Mouse (Mus musculus): ENCODE data around the gene Rnf26. TPM values are rescaled to one million over a fixed set of nuclear protein-coding genes. Genes with fewer than 3 reads are reported as not detected.
A peak's percentile ranks its signal among the peaks of the same experiment; 100 is the strongest.
"Not testable (repeated sequence)": the region's sequence is repeated elsewhere in the genome, so short reads cannot be mapped to it uniquely, and the experiment has no call there.

Rnf26 gene
- polyA plus RNA-seq, 1 experiment from 2014 or later, result 38.7 TPM

DNA sequence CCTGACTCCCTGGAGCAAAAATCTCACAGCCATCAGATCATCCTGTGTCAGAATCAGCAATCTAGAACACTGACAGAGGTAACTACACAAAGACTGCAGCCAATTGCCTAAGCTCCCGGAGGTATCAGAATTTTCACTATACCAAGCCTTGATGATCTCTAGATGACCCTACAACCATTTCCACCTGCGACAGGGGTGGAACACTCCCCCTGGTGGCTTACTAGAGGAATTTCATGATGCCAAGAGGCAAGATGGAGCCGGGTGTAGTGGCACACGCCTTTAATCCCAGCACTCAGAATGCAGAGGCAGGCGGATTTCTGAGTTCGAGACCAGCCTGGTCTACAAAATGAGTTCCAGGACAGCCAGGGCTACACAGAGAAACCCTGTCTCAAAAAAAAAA, 11.0 kb upstream of the Rnf26 start:
- Histone ChIP-seq H3K9ac (no peak overlapping the region), H3K4me3 (replicated peaks) (no peak overlapping the region), H3K9me3 (replicated peaks) (no peaks in the 10 kb centered on the region), H3K36me3 (no peaks in the 10 kb centered on the region), H3K27me3 (peaks cover 16% of the 10 kb centered on the region), H3K4me1 (replicated peaks) (peaks cover 7% of the 10 kb centered on the region), H3K4me2 (no peak overlapping the region), H3K27ac (no peak overlapping the region)
- DNase-seq, result no peak
- 54% methylated on average over 6 of the region's 6 CpGs for WGBS (ENCODE audit: insufficient replicate concordance)
- ATAC-seq (ENCODE audit: low read depth), result no peak

DNA sequence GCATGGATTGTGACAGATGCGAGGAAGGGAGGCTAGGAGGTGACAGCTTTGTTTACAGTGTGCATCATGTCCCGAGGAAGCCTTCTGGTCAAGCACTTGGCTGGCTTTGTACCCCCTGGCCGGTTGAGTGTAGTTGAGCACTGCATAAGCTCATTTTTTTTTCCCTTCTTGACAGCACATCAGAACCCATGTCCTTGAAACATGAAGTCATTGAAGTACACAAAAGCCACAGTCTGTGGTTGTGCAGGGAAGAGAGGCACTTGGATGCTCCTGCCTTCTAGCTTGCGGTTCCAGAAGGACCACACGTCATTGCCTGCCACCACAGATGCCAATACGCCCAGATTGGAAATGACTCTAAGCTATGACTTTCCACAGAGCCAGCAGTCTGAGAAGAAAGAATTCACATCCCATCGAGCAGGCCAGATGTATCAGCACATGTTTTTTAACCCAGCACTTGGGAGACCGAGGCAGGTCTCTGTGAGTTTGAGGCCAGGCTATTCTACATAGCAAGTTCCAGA, 6.7 kb upstream of the Rnf26 start:
- H3K9ac ChIP-seq, result no peak overlapping the region
- H3K4me2 ChIP-seq, result no peak overlapping the region
- H3K27me3 ChIP-seq, result no peaks in the 10 kb centered on the region
- no peaks in the 10 kb centered on the region for H3K36me3 ChIP-seq
- no peak for DNase-seq
- no peaks in the 10 kb centered on the region for H3K4me1 ChIP-seq (replicated peaks)
- WGBS (ENCODE audit: insufficient replicate concordance), result 60% methylated on average over 8 of the region's 8 CpGs
- no peak overlapping the region for H3K4me3 ChIP-seq (replicated peaks)
- ATAC-seq (ENCODE audit: low read depth), result no peak
- H3K9me3 ChIP-seq (replicated peaks), result no peaks in the 10 kb centered on the region
- no peak overlapping the region for H3K27ac ChIP-seq

DNA sequence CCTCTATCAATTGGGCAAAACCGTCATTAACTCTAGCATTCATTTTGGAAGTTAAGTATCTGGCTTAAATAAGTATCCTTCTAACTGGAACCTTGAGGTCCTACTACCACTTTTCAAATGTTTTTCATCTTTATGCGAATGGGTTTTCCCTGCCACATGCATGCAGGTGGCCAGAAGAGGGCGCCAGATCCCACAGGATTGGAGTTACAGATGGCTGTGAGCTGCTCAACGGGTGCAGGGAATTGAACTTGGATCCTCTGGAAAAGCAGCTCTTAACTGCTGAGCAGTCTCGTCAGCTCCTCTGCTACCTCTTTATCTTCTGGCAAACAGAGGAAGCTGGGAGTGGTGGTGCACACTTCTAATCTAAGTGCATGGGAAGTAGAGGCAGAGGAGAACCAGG, 5.7 kb upstream of the Rnf26 start:
- Histone ChIP-seq H3K27me3 (no peaks in the 10 kb centered on the region), H3K4me1 (replicated peaks) (peaks cover 9% of the 10 kb centered on the region), H3K4me3 (replicated peaks) (no peak overlapping the region), H3K4me2 (no peak overlapping the region), H3K9me3 (replicated peaks) (no peaks in the 10 kb centered on the region), H3K36me3 (no peaks in the 10 kb centered on the region), H3K27ac (no peak overlapping the region), H3K9ac (no peak overlapping the region)
- no peak for ATAC-seq (ENCODE audit: low read depth)
- DNase-seq, result no peak
- 43% methylated on average over 5 of the region's 5 CpGs for WGBS (ENCODE audit: insufficient replicate concordance)

DNA sequence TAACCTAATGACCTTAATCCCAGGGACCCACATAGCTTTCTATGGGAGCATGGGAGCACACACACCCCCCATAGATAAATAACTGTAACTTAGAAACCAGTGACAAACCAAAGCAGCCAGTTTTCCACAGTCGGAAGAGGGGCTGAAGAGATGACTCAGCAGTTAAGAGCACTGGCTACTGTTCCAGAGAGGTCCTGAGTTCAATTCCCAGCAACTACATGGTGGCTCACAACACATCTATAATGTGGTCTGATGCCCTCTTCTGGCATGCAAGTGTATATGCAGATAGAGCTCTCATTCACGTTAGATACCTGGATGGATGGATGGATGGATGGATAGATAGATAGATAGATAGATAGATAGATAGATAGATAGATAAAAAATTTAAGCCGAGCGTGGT, 2.9 kb upstream of the Rnf26 start:
- no peak for ATAC-seq (ENCODE audit: low read depth)
- H3K4me2 ChIP-seq, result no peak overlapping the region
- DNase-seq, result no peak
- H3K27ac ChIP-seq, result no peak overlapping the region
- no peaks in the 10 kb centered on the region for H3K36me3 ChIP-seq
- 61% methylated on average over 4 of the region's 4 CpGs for WGBS (ENCODE audit: insufficient replicate concordance)
- H3K9me3 ChIP-seq (replicated peaks), result no peaks in the 10 kb centered on the region
- no peak overlapping the region for H3K9ac ChIP-seq
- H3K27me3 ChIP-seq, result no peaks in the 10 kb centered on the region
- no peak overlapping the region for H3K4me3 ChIP-seq (replicated peaks)
- peaks cover 21% of the 10 kb centered on the region for H3K4me1 ChIP-seq (replicated peaks)

DNA sequence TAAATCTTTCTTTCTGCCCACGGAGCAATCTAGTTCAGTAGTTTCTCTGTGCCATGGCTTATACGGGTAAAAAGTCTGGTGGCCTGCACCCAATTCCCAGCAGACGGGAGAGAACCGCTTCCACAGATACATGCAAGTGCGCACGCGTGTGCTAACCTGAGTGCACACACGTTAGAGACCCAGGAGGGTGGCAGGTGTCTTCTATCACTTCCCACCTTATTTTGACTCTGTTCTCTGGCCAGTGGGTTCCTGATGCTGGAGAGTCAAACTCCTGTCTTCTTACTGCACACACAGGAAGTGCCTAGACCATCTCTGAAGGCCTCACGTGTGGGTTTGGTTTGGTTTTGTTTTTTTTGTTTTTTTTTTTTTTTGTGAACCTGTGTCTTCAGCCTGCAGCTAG, 2.3 kb upstream of the Rnf26 start:
- Histone ChIP-seq H3K27ac (0 out of 2 replicates have a peak overlapping the region, but pooled peaks have one; percentile 19), H3K9me3 (replicated peaks) (no peaks in the 10 kb centered on the region), H3K4me3 (replicated peaks) (no peak overlapping the region), H3K36me3 (peaks cover 3% of the 10 kb centered on the region), H3K27me3 (no peaks in the 10 kb centered on the region), H3K4me2 (no peak overlapping the region), H3K9ac (no peak overlapping the region), H3K4me1 (replicated peaks) (peaks cover 25% of the 10 kb centered on the region)
- DNase-seq (no peak), ATAC-seq (ENCODE audit: low read depth) (no peak)
- WGBS (ENCODE audit: insufficient replicate concordance), result 80% methylated on average over 9 of the region's 9 CpGs

DNA sequence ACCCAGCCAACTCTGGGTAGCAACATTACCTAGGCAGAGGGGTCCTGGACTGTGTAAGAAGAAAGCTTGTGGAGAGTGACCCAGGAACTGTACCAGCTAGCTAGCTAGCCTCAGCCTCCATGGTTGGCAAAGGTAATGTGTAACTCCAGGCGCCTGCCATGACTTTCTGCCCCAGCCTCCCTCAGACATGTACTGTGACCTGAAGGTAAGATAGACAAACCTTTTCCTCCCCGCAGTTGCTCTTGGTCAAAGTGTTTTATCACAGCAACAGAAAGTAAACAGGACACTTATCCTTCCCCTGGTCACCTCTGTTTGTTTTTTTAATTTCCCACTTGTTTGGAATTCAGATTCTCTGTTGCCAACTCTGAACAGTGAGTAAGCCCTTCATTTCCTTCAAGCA, 1.1 kb upstream of the Rnf26 start:
- H3K9me3 ChIP-seq (replicated peaks), result no peaks in the 10 kb centered on the region
- DNase-seq (no peak), ATAC-seq (ENCODE audit: low read depth) (no peak)
- H3K4me2 ChIP-seq, result no peak overlapping the region
- H3K36me3 ChIP-seq, result peaks cover 14% of the 10 kb centered on the region
- H3K27ac ChIP-seq, result 0 out of 2 replicates have a peak overlapping the region, but pooled peaks have one; percentile 1
- no peaks in the 10 kb centered on the region for H3K27me3 ChIP-seq
- H3K9ac ChIP-seq, result no peak overlapping the region
- WGBS (ENCODE audit: insufficient replicate concordance), result 67% methylated on average over 2 of the region's 2 CpGs
- H3K4me3 ChIP-seq (replicated peaks), result no peak overlapping the region
- H3K4me1 ChIP-seq (replicated peaks), result peaks cover 37% of the 10 kb centered on the region

DNA sequence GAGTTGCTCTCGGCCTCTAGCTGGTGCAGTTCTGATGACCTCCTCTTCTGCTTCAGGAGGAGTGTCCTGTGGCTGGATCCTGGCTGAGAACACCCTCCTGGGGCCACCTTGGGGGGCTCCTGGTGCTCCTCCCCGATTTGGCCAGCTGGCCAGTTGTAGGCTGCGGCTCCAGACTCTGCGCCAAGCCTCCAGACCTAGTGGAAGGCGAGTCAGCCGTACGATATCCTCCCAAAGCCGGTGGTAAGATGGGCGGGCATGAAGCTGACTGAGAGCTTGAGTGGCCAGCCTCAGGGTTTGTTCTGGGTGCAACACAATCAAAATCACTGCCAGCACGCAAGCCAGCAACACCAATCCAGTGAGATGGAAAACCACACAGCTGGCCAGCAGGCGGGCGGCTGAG, 1.4 kb downstream of the Rnf26 start:
- H3K9me3 ChIP-seq (replicated peaks); H3K27ac ChIP-seq; DNase-seq; H3K27me3 ChIP-seq; ATAC-seq (ENCODE audit: low read depth): not testable (repeated sequence)
- Histone ChIP-seq H3K4me2 (peak overlapping the region; percentile 72), H3K36me3 (peaks cover 36% of the 10 kb centered on the region), H3K9ac (peak overlapping the region; percentile 89), H3K4me1 (replicated peaks) (peaks cover 62% of the 10 kb centered on the region), H3K4me3 (replicated peaks) (peak overlapping the region; percentile 83)
- WGBS (ENCODE audit: insufficient replicate concordance), result 72% methylated on average over 9 of the region's 12 CpGs

DNA sequence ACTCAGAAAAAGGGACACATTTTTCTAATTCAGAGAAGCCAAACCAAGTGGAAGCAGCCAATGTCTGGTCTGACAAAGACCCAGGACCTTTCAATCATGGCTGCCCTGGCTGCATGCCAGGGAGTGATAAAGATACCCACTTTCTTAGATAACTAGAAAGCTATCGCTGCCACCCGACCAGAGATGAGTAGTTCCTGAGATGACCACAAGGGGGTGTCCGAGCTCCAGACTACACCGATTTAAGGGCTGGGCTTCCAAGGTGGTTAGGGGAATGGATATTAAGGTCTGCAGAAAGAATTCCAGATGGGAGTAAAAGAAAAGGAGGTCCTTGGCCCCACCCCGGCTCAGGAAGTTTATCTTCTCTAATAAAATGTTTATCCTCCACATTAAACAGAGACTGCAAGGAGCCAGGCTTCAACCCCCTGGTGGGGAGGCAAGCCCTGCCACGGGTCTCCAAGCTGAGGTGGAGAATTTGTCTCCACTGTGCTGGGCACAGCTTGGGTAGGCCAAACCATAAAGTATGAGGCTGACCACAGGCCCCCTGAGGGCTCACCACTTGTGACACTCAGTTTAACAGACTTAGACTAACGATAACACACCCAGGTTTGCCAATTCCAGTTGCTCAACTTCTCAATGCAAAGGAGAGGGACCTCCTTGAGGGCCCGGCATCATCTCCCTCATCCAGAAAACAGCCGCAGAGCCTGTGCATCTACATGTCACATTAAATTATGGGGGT, 3.8 kb downstream of the Rnf26 start:
- H3K27me3 ChIP-seq, result no peaks in the 10 kb centered on the region
- peak overlapping the region; percentile 49 for H3K4me2 ChIP-seq
- ATAC-seq (ENCODE audit: low read depth) (no peak), DNase-seq (peak; percentile 68)
- 31% methylated on average over 9 of the region's 9 CpGs for WGBS (ENCODE audit: insufficient replicate concordance)
- peak overlapping the region; percentile 28 for H3K4me3 ChIP-seq (replicated peaks)
- no peaks in the 10 kb centered on the region for H3K9me3 ChIP-seq (replicated peaks)
- H3K27ac ChIP-seq, result no peak overlapping the region; the same call in 1 of the 2 replicates
- peak overlapping the region; percentile 32; the same call in 1 of the 2 replicates for H3K9ac ChIP-seq
- peaks cover 54% of the 10 kb centered on the region for H3K36me3 ChIP-seq
- H3K4me1 ChIP-seq (replicated peaks), result peaks cover 63% of the 10 kb centered on the region

DNA sequence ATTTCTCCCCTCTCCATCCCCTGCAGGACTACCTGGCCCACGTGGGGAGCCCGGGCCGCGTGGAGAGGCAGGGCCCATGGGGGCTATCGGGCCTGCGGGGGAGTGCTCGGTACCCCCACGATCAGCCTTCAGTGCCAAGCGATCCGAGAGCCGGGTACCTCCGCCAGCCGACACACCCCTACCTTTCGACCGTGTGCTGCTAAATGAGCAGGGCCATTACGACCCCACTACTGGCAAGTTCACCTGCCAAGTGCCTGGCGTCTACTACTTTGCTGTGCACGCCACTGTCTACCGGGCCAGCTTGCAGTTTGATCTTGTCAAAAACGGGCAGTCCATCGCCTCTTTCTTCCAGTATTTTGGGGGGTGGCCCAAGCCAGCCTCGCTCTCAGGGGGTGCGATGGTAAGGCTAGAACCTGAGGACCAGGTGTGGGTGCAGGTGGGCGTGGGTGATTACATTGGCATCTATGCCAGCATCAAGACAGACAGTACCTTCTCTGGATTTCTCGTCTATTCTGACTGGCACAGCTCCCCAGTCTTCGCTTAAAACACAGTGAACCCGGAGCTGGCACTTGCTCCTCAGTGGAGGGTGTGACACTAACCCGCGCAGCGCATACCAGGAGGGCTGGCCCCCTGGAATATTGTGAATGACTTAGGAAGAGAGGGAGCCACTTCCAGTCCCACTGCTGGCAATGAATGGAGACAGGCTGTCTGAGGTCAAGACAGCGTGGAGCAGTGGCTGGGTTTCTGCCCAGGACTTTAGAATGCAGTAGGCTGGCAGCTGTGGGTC, 4.9 kb downstream of the Rnf26 start:
- Histone ChIP-seq H3K4me2 (peak overlapping the region; percentile 49; the same call in 1 of the 2 replicates), H3K9ac (peak overlapping the region; percentile 7; the same call in 1 of the 2 replicates), H3K9me3 (replicated peaks) (no peaks in the 10 kb centered on the region), H3K27me3 (no peaks in the 10 kb centered on the region), H3K27ac (no peak overlapping the region; the same call in 1 of the 2 replicates), H3K4me1 (replicated peaks) (peaks cover 53% of the 10 kb centered on the region), H3K4me3 (replicated peaks) (0 out of 2 replicates have a peak overlapping the region, but pooled peaks have one; percentile 28), H3K36me3 (peaks cover 58% of the 10 kb centered on the region)
- ATAC-seq (ENCODE audit: low read depth) (no peak), DNase-seq (no peak)
- WGBS (ENCODE audit: insufficient replicate concordance), result 84% methylated on average over 31 of the region's 31 CpGs

DNA sequence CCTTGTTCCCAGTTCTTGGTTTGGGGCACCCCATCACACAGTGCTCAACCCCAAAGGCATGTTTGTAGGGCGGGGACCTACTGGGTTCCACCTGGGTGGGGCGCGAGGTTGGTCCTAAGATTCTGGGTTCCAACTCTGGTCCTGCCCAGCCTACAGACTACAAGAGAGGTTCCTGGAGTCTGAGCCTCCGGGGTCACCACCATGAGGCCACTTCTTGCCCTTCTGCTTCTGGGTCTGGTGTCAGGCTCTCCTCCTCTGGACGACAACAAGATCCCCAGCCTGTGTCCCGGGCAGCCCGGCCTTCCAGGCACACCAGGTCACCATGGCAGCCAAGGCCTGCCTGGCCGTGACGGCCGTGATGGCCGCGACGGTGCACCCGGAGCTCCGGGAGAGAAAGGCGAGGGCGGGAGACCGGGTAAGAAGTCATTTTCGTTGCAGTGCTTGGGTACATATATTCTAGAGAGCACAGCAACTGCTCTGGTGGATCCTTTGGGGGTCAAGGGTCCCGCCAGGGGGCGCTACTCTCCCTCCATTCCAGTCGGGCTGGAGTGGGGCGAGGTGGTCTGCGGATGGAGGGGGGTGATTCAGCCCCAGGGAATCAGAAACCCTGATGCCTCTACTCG, 5.6 kb downstream of the Rnf26 start:
- Histone ChIP-seq H3K27me3 (no peaks in the 10 kb centered on the region), H3K4me3 (replicated peaks) (no peak overlapping the region), H3K9ac (no peak overlapping the region), H3K27ac (no peak overlapping the region), H3K4me2 (0 out of 2 replicates have a peak overlapping the region, but pooled peaks have one; percentile 2), H3K4me1 (replicated peaks) (peaks cover 53% of the 10 kb centered on the region), H3K36me3 (peaks cover 58% of the 10 kb centered on the region), H3K9me3 (replicated peaks) (no peaks in the 10 kb centered on the region)
- ATAC-seq (ENCODE audit: low read depth) (no peak), DNase-seq (no peak)
- 70% methylated on average over 25 of the region's 25 CpGs for WGBS (ENCODE audit: insufficient replicate concordance)

DNA sequence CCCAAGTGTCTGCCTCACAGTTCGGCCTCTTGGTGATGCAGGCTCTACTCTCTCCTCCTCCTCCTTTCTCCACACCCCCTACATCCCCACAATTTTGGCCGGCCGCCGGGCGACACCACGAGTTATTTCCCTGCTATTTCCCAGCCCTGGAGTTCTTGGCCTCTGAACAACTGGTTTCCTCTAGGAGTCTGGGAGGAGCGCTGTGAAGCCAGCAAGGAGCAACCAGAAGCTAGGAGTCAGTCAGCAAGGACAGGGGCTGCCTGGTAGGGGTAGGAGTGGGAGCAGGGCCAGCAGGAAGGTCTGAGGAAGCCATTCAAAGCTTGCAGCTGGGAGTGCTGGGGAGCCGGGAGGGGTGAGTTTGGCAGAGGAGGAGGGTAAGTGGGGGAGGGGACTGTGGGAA, 6.2 kb downstream of the Rnf26 start, which contains the start of gene C1qtnf5:
Gene C1qtnf5, plus strand, starts transcription at position 136 of the 400 bp plus-strand sequence.
- 80% methylated on average over 8 of the region's 8 CpGs for WGBS (ENCODE audit: insufficient replicate concordance)
- DNase-seq, result no peak
- Histone ChIP-seq H3K27me3 (no peaks in the 10 kb centered on the region), H3K9ac (no peak within 1 kb of the TSS), H3K9me3 (replicated peaks) (no peaks in the 10 kb centered on the region), H3K4me1 (replicated peaks) (peaks cover 51% of the 10 kb centered on the region), H3K4me2 (0 out of 2 replicates have a peak within 1 kb of the TSS, but pooled peaks have one; percentile 2), H3K27ac (no peak within 1 kb of the TSS; the same call in 1 of the 2 replicates), H3K4me3 (replicated peaks) (no peak within 1 kb of the TSS), H3K36me3 (peaks cover 58% of the 10 kb centered on the region)
- ATAC-seq (ENCODE audit: low read depth), result no peak
